Mouse (Mus musculus) brain, adult 2 months (tissue): ENCODE results near the gene Tubb5.

ENCODE experiments used
- DNase-seq: peaks from one replicate; pipeline ENCODE4 v3.0.0; 2011; ENCODE audit warnings: low read depth, low spot score

Gene Tubb5

GRCm38 (mm10) chr17:35796835-35797234 is 41.3 kb downstream of the Tubb5 start:
- no peak for DNase-seq

- no peak for DNase-seq
Measured at GRCm38 (mm10) chr17:35795656-35796055, 42.5 kb downstream of the Tubb5 start.

DNA sequence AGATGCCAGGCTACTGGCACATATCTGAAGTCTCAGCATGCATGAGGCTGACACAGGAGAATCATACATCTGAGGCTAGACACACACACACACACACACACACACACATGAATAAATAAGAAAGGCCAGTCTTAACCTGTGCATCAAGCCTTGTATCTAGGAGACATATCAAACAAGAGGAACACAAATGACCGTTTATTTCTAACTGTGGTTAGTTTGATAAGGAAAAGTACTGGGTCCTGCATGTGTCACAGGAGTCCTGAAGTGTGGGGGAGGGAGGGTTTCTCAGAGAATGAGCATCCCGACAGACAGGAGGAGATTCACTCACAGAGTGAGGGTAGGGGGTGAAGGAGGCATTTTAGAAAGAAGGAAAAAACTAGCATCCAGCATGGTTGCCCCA is 43.0 kb downstream of the Tubb5 start:
- no peak for DNase-seq

GRCm38 (mm10) chr17:35792837-35793236 is 45.3 kb downstream of the Tubb5 start:
- DNase-seq = no peak

DNA sequence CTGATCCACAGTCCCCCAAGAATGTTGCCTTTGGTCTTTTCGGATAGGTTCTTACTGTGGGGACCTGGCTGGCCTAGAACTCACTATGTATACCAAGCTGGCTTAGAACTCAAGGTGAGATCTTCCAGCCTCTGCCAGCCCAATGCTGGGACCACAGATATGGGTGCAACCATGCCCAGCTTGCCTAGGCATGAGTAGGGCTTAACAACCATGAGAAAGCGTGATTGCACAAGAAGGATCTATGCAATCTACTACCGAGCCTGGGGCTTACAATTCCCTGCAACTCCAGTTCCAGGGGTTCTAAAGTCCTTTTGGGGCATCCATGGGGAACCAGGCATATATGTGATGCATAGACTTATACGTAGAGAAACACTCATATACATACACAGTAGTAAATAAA is 47.2 kb downstream of the Tubb5 start:
- no peak for DNase-seq

DNA sequence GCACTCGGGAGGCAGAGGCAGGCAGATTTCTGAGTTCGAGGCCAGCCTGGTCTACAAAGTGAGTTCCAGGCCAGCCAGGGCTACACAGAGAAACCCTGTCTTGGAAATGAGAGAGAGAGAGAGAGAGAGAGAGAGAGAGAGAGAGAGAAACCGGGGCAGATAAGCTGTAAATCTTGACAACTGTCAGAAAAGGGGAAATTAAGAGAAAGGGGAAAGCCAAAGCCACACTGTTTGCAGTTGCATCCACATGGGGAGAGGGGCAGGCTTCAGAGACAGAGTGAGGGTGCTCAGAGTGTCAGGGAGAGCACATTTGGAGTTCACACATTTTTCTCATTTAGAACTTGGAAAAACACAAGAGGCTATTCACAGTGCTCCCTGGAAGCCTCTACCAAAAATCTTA is 50.1 kb downstream of the Tubb5 start:
- DNase-seq = no peak

DNA sequence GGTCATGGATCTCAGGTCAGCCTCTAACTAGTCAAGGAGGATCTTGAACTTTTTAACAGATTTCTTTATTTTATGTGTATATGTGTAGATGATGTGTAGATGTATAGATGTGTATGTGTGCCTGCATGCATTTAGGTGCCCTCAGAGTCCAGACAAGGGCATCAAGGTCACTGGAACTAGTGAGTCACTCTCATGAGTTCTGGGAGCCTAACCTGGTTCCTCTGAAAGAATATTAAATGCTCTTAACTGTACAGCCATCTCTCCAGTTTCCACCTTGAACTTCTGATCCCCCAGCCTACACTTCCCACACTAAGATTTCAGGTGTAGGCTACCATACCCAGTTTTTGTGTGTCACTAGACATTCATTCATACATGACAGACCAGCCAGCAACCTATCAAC is 50.6 kb downstream of the Tubb5 start:
- no peak for DNase-seq

GRCm38 (mm10) chr17:35785140-35785539 is 53.0 kb downstream of the Tubb5 start:
- no peak for DNase-seq

DNA sequence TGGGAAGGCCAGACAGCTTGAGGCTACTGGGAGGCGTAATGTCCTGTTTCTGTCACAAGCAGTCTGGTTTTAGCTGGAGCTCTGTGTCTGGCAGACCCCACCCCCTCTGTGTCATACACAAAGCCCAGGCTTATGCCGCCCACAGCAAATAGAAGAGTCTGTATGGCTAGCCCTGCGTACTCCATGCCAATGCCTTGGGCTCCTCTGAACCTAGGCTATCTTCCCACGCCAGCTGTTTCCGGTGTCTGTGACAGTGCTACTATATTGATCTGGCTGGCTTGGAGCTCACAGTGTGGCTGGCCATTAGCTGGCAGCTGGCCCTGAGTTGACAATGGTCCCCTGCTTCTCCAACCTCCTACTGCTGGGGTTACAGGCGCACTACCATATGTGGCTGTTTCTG is 54.2 kb downstream of the Tubb5 start:
- DNase-seq = peak; percentile 73
